Mouse (Mus musculus) spleen, postnatal 10 days (tissue): Measurements from ENCODE around the gene Elof1.
"Not testable (repeated sequence)": the region's sequence is repeated elsewhere in the genome, so short reads cannot be mapped to it uniquely, and the experiment has no call there.

Experiments used
- DNase-seq, 2 experiments: peaks; one replicate each; pipeline ENCODE4 v3.0.0; 2021 to 2022; ENCODE audit warnings: low spot score in 2 of 2

Gene Elof1

GRCm38 (mm10) chr9:22116740-22117426, at the start of gene Elof1:
TSS of gene Elof1 (minus strand) at chr9:22117172.
- DNase-seq, result peak; percentile 83 to 94

- DNase-seq, result peak in 1 of 2 experiments; percentile 27
Measured at GRCm38 (mm10) chr9:22166686-22167085, 49.7 kb upstream of the Elof1 start.

DNA sequence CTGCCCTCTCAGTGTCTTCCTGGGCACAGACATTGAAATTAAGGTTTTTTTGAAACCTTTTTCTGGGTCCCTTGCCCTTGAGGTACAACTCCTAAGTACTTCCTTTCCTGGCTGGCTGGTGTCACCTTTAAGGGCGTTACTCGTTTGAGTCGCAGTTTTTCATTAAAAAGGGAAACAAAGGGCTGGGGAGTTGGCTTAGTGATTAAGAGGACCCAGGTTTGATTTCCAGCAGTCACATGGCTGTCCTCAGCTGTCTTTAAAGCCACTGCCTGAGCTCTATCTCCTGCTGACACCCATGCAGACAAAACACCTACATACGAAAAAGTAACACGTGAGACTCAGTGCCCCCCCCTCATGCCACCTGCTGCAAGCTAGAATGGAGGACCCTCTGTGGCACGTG, 49.0 kb upstream of the Elof1 start:
- DNase-seq, result no peak

DNA sequence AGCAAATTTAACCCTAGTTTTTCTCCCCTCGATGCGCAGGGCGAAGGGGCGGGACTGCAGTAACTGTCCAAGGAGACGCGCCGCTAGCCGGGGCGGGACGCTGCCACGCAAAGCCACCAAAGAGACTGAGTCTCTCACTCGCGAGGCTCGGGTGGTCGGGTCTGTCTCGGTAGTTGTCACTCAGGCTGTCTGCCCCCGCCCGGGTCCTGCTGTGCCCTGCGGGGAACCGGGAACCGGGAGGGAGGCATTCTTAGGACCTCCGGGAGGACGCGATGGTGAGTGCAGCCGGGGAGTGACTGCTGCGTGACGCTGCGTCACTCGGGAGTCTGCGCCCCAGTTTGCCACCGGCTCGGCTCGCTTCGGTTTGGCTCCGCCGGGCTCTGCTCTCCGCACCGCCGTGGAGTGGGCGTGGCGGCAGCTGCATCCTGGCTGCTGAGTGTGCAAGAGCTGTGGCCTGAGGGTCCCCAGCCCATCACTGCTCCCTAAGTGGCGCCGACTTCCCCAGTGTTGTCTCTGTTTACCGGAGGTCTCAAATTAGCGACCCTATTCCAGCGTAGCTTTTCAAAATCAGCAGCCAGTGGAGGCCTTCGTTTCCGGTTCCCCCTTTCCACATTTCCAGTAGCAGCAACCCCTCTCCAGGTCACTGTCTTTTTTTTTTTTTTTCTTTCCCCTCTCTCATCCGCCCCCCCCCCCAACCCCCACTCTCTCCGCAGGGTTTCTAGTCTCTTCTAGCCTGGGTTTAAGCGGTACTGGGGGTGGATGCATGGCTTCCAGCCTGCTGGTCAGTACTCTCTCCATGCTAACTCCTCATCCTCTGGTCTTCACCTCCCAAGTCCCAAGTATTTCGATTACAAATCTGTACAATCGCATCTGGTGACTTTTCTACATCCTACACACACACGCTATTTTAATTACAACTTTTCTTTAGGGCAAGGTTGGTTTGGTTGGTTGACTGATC, 48.0 kb upstream of the Elof1 start:
- peak in 1 of 2 experiments; percentile 36 for DNase-seq

DNA sequence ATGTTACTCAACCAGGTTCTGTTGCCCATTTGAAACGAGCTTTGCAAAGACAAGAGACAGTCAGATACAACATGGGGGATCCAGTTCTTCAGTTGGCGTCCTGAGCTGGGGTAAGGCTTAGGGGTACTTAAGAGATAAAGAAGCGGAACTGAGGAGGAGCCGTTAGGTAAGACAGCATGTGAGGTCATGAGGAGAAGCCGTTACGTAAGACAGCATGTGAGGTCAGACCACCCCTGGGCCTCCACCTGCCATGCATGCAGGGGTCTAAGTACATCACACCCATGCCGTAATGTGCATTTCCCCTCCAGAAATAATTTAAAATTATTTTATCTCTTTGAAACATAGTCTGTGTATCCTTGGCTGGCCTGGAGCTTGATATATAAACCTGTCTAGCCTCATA, 45.9 kb upstream of the Elof1 start:
- DNase-seq, result no peak

- DNase-seq, result no peak
Measured at GRCm38 (mm10) chr9:22162305-22162704, 45.3 kb upstream of the Elof1 start.

DNA sequence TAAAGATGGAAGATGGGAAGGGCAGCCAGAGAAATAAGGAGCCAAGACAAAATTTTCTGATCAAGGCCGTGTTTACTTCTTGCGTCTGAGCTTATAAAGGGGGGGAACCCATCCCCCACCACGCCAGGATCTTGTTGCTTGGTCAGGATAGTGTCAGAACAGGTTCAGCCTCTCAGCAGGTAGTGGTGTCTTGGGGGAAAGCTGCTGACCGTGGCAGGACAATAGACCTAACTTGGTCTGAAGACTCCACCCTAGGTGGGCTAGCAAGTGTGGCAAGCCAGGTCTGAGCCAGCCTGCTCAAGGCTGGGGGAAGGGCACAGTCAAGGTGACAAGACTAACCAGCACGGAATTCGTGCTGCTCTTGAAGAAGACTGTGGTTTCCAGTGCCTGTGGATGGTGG, 44.3 kb upstream of the Elof1 start:
- no peak for DNase-seq

GRCm38 (mm10) chr9:22157516-22158265, 40.7 kb upstream of the Elof1 start:
- peak in 1 of 2 experiments; percentile 20 for DNase-seq

DNA sequence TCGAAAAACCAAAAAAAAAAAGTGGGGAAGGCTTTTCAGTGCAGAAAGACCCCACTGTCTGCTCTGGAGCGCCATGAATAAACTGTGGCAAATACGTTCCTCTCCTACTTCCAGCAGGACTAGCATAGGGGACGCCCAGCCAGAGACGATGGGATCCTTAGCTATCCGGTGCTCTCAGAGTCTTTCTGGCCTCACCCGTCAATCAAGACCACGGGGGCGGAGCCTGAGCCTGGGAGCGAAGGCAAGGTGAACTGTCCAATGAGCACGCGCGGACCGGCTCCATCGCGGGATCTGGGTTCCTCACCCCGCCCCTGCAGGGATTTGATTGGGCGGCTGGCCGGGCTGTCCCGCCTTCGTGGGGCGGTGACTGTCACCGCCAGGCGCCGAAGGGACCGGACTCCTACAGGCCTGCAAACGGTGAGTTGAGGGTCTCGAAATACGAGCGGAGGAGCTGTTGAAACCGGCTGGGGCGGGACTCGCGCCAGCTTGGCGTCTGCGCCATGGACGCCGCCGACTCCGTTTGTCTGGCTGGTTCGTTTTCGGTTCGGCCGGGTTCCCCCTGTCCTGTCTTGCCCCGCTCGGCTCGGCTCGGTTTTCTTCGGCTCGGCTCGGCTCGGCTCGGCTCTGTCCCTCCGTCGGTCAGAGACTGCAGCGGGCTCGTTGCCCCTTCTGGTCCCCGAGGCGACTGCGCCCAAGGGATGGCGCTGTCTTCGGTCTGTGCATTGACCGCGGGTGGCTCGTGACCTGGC, 39.7 kb upstream of the Elof1 start, which contains the start of gene Pigyl:
Pigyl (plus strand) TSS at position 350 of the 749 bp plus-strand sequence.
- DNase-seq, result peak; percentile 99 to 100

GRCm38 (mm10) chr9:22155614-22156013, 38.6 kb upstream of the Elof1 start:
- DNase-seq, result peak; percentile 71 to 88

- DNase-seq, result peak in 1 of 2 experiments; percentile 42
Measured at GRCm38 (mm10) chr9:22153810-22154209, 36.8 kb upstream of the Elof1 start.

DNA sequence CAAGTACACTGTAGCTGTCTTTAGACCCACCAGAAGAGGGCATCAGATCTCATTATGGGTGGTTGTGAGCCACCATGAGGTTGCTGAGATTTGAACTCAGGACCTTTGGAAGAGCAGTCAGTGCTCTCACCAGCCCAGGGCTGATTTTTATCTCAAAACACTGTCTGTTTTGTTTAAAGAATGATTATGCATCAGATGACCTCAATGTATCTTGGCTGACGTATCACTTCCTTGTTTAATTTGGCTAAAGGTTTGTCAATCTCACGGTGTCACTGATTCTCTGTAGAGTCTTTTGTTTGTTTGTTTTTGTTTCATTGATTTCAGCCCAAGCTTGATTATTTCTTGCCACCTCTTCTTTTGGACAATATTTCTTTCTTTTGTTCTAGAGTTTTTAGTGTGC, 34.0 kb upstream of the Elof1 start:
- no peak for DNase-seq

- DNase-seq, result not testable (repeated sequence)
Measured at GRCm38 (mm10) chr9:22150249-22150693, 33.3 kb upstream of the Elof1 start.

GRCm38 (mm10) chr9:22149426-22150248, 32.7 kb upstream of the Elof1 start:
- peak in 1 of 2 experiments; percentile 52 for DNase-seq

DNA sequence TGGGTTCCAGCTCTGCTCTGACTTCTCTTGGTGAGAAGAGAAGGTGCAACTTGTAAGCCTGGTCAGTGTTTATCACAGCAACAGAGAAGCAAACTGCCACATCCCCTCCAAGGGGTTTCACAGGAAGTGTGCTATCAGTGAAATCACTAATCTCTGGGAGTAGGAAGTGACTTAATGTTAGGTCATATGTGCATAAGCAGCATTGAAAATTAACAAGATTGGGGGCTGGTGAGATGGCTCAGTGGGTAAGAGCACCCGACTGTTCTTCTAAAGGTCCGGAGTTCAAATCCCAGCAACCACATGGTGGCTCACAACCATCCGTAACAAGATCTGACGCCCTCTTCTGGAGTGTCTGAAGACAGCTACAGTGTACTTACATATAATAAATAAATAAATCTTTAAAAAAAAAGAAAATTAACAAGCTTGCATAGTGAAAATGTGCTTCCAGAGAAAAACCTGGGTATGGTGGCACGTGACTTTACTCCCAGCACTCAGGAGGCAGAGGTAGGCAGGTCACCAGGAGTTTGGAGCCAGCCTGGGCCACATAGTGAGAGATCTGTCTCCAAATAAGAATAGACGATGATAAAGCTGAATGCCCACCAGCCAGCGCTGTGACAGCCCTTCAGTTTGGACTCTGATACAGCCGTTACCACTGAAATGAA, 27.5 kb upstream of the Elof1 start:
- DNase-seq, result no peak

GRCm38 (mm10) chr9:22143108-22144037, 26.4 kb upstream of the Elof1 start:
- peak; percentile 90 to 95 for DNase-seq

GRCm38 (mm10) chr9:22139746-22140145, 22.8 kb upstream of the Elof1 start:
- no peak for DNase-seq

DNA sequence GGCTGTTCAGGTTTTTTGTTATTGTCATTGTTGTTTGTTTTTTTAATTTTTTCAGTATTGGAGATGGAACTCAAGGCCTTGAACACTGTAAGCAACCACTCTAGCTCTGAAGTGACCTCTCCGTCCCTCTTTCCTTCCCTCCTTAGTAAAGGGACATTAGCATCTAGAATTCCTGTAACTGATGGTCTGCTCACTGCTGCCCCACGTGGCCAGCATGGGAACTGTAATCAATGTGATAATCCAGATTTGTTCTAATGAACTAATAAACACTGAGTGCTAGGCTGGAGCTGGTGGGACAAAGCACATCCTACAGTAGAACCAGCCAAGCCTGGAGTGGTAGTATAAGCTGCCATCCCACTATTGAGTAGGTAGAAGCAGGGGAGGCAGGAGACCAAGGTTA, 21.5 kb upstream of the Elof1 start:
- DNase-seq, result peak; percentile 59 to 73
